Mouse (Mus musculus) neural tube, embryonic 11.5 days (tissue): ENCODE measurements around the gene Sgk1. TPM values are rescaled to one million over a fixed set of nuclear protein-coding genes. Genes with fewer than 3 reads are reported as not detected.

Experiments used
- ATAC-seq: fragments of 200-750 bp; cut with Nextera tagmentation; 2 replicates; pipeline ENCODE4 v1.8.0; 2017; ENCODE audit warnings: moderate number of reproducible peaks, mild to moderate bottlenecking, moderate TSS enrichment, moderate library complexity; ENCODE audit not compliant: insufficient read depth, low FRiP score, low TSS enrichment
- DNase-seq: peaks from one replicate; pipeline ENCODE4 v3.0.0-alpha.2; 2015; ENCODE audit warnings: low spot score
- H3K27ac ChIP-seq: fragments of 300-500 bp; sonication (generic); 2 replicates; pipeline ENCODE4 v1.5.1; 2014; ENCODE audit warnings: low read depth, mild to moderate bottlenecking, low read length
- H3K27me3 ChIP-seq: fragments of 300-500 bp; sonication (generic); 2 replicates; pipeline ENCODE4 v1.6.1; 2014; ENCODE audit warnings: mild to moderate bottlenecking, low read length, mixed read lengths; ENCODE audit not compliant: control insufficient read depth, insufficient read depth
- H3K36me3 ChIP-seq: fragments of 300-500 bp; sonication (generic); 2 replicates; pipeline ENCODE4 v1.6.1; 2014; ENCODE audit warnings: mild to moderate bottlenecking, low read length, moderate library complexity, mixed read lengths; ENCODE audit not compliant: control insufficient read depth, insufficient read depth
- H3K4me1 ChIP-seq: fragments of 300-500 bp; sonication (generic); 2 replicates; pipeline ENCODE4 v1.6.1; 2014; ENCODE audit warnings: low read length, mixed read lengths; ENCODE audit not compliant: control insufficient read depth, insufficient read depth
- H3K4me2 ChIP-seq: fragments of 300-500 bp; sonication (generic); 2 replicates; pipeline ENCODE4 v1.6.1; 2014; ENCODE audit warnings: low read depth, mild to moderate bottlenecking, moderate library complexity
- H3K4me3 ChIP-seq: fragments of 300-500 bp; sonication (generic); 2 replicates; pipeline ENCODE4 v1.5.1; 2014; ENCODE audit warnings: low read depth, low read length
- H3K9ac ChIP-seq: fragments of 300-500 bp; sonication (generic); 2 replicates; pipeline ENCODE4 v1.6.1; 2014; ENCODE audit warnings: mild to moderate bottlenecking, low read length
- H3K9me3 ChIP-seq: fragments of 300-500 bp; sonication (generic); 2 replicates; pipeline ENCODE4 v1.6.1; 2016; ENCODE audit warnings: low read length; ENCODE audit not compliant: control insufficient read depth
- WGBS: fragments of 180-500 bp; shearing (Covaris S2); extraction: QIAGEN DNeasy Blood & Tissue Kit; methylation state at CpG from one replicate; pipeline ENCODE4 v1.1.7; 2014; 5-methylcytosine and 5-hydroxymethylcytosine counted together
- polyA plus RNA-seq: library from polyadenylated mRNA; unstranded; fragments of >200 nt; fragmentation: Nextera tagmentation; extraction: Ambion mirVana; gene quantifications from 2 replicates; pipeline ENCODE4 v1.2.1, GENCODE M21; 2014

Sgk1 gene
- polyA plus RNA-seq, 1 experiment from 2014 or later = 22.1 TPM

DNA sequence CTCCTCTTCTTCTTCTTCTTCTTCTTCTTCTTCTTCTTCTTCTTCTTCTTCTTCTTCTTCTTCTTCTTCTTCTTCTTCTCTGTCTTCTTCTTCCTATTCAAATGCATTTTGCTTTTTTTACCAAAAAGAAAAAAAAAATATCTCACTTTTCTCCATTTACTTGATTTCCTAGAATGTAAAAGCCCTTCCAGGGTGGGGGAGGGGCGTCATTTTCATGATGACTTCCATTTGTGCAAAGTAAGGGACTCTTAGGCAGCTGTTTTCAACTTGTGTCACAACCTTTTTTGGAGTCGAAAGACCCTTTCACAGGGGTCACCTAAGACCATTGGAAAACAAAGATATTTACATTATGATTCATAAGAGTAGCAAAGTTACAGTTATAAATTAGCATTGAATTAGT lies 22.2 kb downstream of the Sgk1 start:
- no peak for DNase-seq
- Histone ChIP-seq H3K4me3 (no peak overlapping the region), H3K27me3 (no peaks in the 10 kb centered on the region), H3K9ac (no peak overlapping the region), H3K27ac (no peak overlapping the region), H3K9me3 (no peaks in the 10 kb centered on the region), H3K4me2 (no peak overlapping the region), H3K36me3 (no peaks in the 10 kb centered on the region), H3K4me1 (no peaks in the 10 kb centered on the region)
- no peak for ATAC-seq
- 79% methylated on average over 2 of the region's 2 CpGs for WGBS

DNA sequence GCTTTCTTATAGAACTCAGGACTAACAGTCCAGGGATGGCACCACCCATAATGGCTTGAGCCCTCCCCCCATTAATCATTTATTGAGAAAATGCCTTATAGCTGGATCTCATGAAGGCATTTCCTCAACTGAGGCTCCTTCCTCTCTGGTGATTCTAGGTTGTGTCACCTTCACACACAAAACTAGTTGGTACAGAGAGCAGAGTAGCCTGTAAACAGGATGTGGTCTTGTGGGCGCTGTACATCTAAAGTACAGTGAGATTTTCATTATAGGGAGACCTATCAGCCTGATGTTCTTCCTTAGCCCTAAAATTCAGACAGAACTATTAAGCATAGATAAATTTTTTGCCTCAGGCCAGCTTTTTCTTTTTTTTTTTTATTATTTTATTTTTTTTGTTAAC lies 23.6 kb downstream of the Sgk1 start:
- WGBS = 100% methylated on average over 1 of the region's 1 CpGs

DNA sequence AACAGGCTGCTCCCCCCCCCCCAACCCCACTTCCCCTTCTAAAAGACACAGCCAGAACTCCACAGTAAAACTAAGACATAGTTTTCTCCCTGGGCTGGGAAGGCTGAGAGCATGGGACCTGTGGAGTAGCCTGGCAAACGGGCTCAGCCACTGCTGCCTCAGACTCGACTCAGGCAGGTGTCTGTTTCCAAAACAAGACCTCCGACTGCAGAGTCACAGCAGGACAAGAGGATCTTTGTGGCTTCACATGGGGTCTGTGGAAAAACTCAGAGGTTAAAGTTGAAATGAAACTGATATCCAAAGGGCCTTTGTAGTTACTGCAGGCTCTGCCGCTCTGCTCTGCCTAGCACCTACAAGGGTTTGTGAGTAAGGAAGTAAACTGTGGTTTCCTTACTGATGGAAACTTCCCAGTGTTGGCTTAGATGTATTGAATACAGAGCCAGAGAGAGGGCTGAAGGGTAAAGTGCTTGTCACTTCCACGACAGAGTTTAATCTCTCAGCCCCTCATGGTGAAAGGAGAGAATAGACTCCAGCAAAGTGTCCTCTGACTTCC lies 25.0 kb downstream of the Sgk1 start:
- no peaks in the 10 kb centered on the region for H3K4me1 ChIP-seq
- no peak overlapping the region for H3K9ac ChIP-seq
- H3K9me3 ChIP-seq = no peaks in the 10 kb centered on the region
- no peak overlapping the region for H3K27ac ChIP-seq
- H3K27me3 ChIP-seq = no peaks in the 10 kb centered on the region
- WGBS = 28% methylated on average over 5 of the region's 5 CpGs
- H3K4me2 ChIP-seq = no peak overlapping the region
- H3K36me3 ChIP-seq = no peaks in the 10 kb centered on the region
- H3K4me3 ChIP-seq = no peak overlapping the region
- DNase-seq (no peak), ATAC-seq (no peak)

More for the DNA sequence above, 23.6 kb downstream of the Sgk1 start:
- Histone ChIP-seq H3K4me1 (no peaks in the 10 kb centered on the region), H3K36me3 (no peaks in the 10 kb centered on the region), H3K9me3 (no peaks in the 10 kb centered on the region), H3K4me2 (no peak overlapping the region), H3K4me3 (no peak overlapping the region), H3K9ac (no peak overlapping the region), H3K27ac (no peak overlapping the region), H3K27me3 (no peaks in the 10 kb centered on the region)
- no peak for ATAC-seq
- no peak for DNase-seq

DNA sequence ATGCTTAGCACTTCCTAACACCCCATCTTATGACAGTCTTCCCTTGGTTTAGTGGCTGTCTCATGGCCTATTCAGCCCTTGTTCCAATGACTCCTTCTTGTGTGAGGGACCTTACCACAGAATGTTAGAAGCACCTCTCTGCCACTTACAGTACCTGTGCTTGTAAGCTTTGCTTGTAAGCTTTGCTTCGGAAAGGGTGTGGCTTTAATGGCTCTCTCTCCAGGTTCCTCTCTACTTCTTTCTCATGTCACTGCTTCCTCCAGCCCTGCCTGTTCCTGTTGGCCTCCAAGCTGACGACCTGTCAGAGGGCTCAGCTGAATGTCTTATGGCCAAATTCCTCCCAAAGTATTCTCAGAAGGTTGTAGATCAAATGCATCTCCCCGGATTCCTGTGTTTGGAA lies 25.8 kb downstream of the Sgk1 start:
- Histone ChIP-seq H3K36me3 (no peaks in the 10 kb centered on the region), H3K4me1 (no peaks in the 10 kb centered on the region), H3K9ac (no peak overlapping the region), H3K9me3 (no peaks in the 10 kb centered on the region), H3K4me3 (no peak overlapping the region), H3K4me2 (no peak overlapping the region), H3K27me3 (no peaks in the 10 kb centered on the region), H3K27ac (no peak overlapping the region)
- no peak for ATAC-seq
- 74% methylated on average over 3 of the region's 3 CpGs for WGBS
- DNase-seq = no peak

DNA sequence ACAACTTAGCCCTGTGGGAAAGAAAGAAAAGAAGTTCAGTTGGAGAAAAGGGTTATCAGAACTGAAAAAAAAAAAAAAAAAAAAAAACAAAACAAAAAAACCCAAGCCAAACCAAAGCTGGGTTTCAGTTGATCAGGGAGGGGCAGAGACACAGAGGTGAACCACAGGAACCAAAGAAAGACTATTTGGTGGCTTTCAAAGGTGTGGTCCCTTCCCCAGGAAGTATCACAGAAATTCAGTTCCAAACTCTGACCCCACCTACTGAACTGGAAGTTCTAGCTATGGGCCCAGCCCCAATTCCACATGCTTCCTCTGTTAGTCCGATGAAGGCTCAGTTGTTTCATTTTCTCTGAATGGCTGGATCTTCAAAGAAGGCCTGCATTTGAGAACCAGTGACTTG lies 26.7 kb downstream of the Sgk1 start:
- no peak overlapping the region for H3K27ac ChIP-seq
- DNase-seq (no peak), ATAC-seq (no peak)
- H3K4me2 ChIP-seq = no peak overlapping the region
- H3K9ac ChIP-seq = no peak overlapping the region
- H3K9me3 ChIP-seq = no peaks in the 10 kb centered on the region
- no peaks in the 10 kb centered on the region for H3K36me3 ChIP-seq
- no peak overlapping the region for H3K4me3 ChIP-seq
- H3K27me3 ChIP-seq = no peaks in the 10 kb centered on the region
- 91% methylated on average over 1 of the region's 1 CpGs for WGBS
- H3K4me1 ChIP-seq = no peaks in the 10 kb centered on the region

DNA sequence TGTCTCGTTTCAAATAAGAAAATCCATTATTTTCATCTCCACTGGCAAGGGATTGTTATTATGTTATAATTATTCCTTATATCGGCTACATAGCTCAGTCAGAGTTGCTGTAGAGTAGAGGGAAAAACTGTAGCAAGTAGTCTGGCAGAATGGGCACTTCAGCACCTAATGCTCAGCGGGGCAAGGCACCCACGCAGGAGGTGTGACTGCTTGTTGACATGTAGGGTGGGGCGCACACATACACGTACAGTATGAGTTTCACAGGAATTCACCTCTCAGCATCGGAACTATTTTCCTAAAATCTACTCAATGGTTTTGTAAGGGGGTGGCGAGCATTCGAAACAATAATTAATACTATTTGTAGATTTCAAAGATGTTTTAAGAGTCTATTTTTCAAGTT lies 28.4 kb downstream of the Sgk1 start:
- Histone ChIP-seq H3K9ac (no peak overlapping the region), H3K4me1 (no peaks in the 10 kb centered on the region), H3K4me2 (no peak overlapping the region), H3K27me3 (no peaks in the 10 kb centered on the region), H3K9me3 (no peaks in the 10 kb centered on the region), H3K27ac (no peak overlapping the region), H3K36me3 (no peaks in the 10 kb centered on the region), H3K4me3 (no peak overlapping the region)
- no peak for DNase-seq
- 92% methylated on average over 9 of the region's 9 CpGs for WGBS
- no peak for ATAC-seq

DNA sequence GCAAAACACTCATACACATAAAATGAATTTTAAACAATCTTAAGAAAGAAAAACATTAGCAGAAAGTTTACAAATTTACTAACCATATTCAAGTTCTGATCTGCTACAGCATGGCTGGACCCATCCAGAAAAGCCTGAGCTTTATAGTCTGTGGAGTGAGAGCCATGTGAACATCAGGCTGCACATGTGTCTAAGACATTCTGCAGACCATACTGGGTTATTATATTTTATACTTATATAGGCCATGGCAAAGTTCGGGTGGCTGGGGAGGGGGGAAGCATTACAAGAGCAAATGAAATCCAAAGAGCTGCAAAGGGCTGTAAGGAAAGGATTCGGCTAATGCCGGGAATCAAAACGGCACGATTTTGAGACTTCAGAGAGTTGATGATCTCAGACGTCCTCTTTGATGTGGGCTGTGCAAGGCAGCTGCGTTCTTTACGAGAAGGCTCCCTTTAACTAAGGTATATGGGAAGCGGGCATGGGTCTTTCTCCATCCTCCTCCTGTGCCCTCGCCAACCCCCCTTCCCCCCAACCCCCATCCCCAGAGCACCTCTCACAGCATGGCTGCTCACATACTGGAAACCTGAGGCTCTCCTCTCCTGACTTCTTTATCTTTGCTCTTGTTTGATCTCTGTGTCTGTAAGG lies 29.4 kb downstream of the Sgk1 start:
- Histone ChIP-seq H3K27ac (no peak overlapping the region), H3K4me1 (no peaks in the 10 kb centered on the region), H3K36me3 (no peaks in the 10 kb centered on the region), H3K4me2 (no peak overlapping the region), H3K9me3 (no peaks in the 10 kb centered on the region), H3K4me3 (no peak overlapping the region), H3K9ac (no peak overlapping the region), H3K27me3 (no peaks in the 10 kb centered on the region)
- ATAC-seq (no peak), DNase-seq (no peak)
- WGBS = 73% methylated on average over 10 of the region's 10 CpGs

DNA sequence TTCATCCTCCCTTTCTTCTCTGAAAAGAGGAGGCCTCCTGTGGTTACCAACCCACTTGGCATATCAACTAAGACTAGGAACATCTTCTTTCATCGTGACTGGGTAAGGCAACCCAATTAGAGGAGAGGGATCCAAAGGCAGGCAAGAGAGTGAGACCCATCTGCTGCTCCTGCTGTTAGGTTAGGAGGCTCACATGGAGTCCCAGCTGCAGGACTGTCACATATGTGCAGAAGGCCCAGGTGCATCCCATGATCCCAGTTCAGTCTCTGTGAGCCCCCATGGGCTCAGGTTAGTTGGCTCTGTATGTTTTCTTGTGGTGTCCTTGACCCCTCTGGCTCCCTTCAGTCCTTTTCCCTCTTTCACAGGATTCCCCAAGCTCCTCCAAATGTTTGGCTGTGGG lies 32.8 kb downstream of the Sgk1 start:
- no peaks in the 10 kb centered on the region for H3K36me3 ChIP-seq
- 30% methylated on average over 1 of the region's 1 CpGs for WGBS
- no peaks in the 10 kb centered on the region for H3K4me1 ChIP-seq
- DNase-seq (no peak), ATAC-seq (no peak)
- no peak overlapping the region for H3K4me3 ChIP-seq
- no peak overlapping the region for H3K27ac ChIP-seq
- H3K9me3 ChIP-seq = no peaks in the 10 kb centered on the region
- no peaks in the 10 kb centered on the region for H3K27me3 ChIP-seq
- no peak overlapping the region for H3K9ac ChIP-seq
- H3K4me2 ChIP-seq = no peak overlapping the region

DNA sequence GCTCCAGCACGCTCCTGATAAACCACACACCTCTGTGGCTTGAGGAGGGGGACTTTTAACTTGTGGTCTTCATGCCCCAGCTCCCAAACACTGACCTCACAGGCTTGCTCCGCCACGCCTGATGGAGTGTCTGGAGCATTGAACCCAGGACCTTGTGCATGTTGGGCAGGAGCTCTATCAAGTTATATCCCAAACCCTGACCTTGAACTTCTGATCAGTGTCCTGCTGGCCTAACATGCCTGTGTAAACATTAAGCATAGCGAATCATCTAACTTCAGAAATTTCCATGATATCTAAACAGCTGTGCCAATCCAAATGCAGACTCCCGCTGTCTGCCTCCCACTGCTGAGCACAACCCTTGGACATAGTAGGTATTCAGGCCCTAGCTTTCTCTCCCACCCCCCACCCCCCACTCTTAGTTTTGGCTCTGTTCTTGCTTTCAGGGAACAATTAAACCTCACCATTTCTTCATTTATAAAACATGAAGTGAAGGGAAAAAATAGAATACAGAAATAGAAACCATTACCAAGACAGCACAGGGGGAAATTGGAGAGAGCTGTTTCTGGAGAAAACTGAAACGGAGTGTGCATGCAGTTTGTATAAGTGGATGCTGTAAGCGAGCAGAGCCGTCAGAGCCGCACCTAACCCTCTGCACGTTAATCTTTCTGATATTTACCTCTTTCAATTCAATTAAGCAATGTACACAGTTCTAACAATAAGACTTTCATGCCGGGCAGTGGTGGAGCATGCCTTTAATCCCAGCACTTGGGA lies 34.5 kb downstream of the Sgk1 start:
- DNase-seq = no peak
- Histone ChIP-seq H3K4me3 (no peak overlapping the region), H3K4me1 (no peaks in the 10 kb centered on the region), H3K36me3 (no peaks in the 10 kb centered on the region), H3K9me3 (no peaks in the 10 kb centered on the region), H3K9ac (no peak overlapping the region), H3K4me2 (no peak overlapping the region), H3K27me3 (no peaks in the 10 kb centered on the region), H3K27ac (no peak overlapping the region)
- WGBS = 87% methylated on average over 11 of the region's 11 CpGs
- no peak for ATAC-seq
